Mouse (Mus musculus) limb, embryonic 13.5 days (tissue): ENCODE data around the gene Frmpd1. TPM values are rescaled to one million over a fixed set of nuclear protein-coding genes. Genes with fewer than 3 reads are reported as not detected.

ENCODE experiments used
- ATAC-seq: fragments of 200-750 bp; cut with Nextera tagmentation; 2 replicates; pipeline ENCODE4 v1.8.0; 2017; ENCODE audit warnings: low read depth, moderate number of reproducible peaks, moderate TSS enrichment; ENCODE audit not compliant: low FRiP score
- H3K27ac ChIP-seq: fragments of 300-500 bp; sonication (generic); 2 replicates; pipeline ENCODE4 v1.5.1; 2015; ENCODE audit warnings: inconsistent platforms, mild to moderate bottlenecking, moderate library complexity
- H3K27me3 ChIP-seq: fragments of 300-500 bp; sonication (generic); 2 replicates; pipeline ENCODE4 v1.6.1; 2015; ENCODE audit warnings: mild to moderate bottlenecking, inconsistent platforms
- H3K36me3 ChIP-seq: fragments of 300-500 bp; sonication (generic); 2 replicates; pipeline ENCODE4 v1.6.1; 2015; ENCODE audit warnings: inconsistent platforms, mild to moderate bottlenecking, moderate library complexity
- H3K4me1 ChIP-seq: fragments of 300-500 bp; sonication (generic); 2 replicates; pipeline ENCODE4 v1.6.1; 2015; ENCODE audit warnings: inconsistent platforms
- H3K4me2 ChIP-seq: fragments of 300-500 bp; sonication (generic); replicated peaks from 2 replicates; pipeline ENCODE4 v1.6.1; 2015; ENCODE audit warnings: inconsistent platforms, mild to moderate bottlenecking, moderate library complexity
- H3K4me3 ChIP-seq: fragments of 300-500 bp; sonication (generic); 2 replicates; pipeline ENCODE4 v1.5.1; 2015; ENCODE audit warnings: moderate library complexity, mild to moderate bottlenecking, inconsistent platforms
- H3K9ac ChIP-seq: fragments of 300-500 bp; sonication (generic); 2 replicates; pipeline ENCODE4 v1.6.1; 2015; ENCODE audit warnings: mild to moderate bottlenecking, inconsistent platforms
- H3K9me3 ChIP-seq: fragments of 300-500 bp; sonication (generic); 2 replicates; pipeline ENCODE4 v1.6.1; 2016; ENCODE audit warnings: inconsistent platforms
- WGBS: fragments of 180-500 bp; shearing (Covaris S2); methylation state at CpG from one replicate; pipeline ENCODE4 v1.1.7; 2015; 5-methylcytosine and 5-hydroxymethylcytosine counted together
- polyA plus RNA-seq: library from polyadenylated mRNA; unstranded; fragments of >200 nt; fragmentation: Nextera tagmentation; extraction: Ambion mirVana; gene quantifications from 2 replicates; pipeline ENCODE4 v1.2.1, GENCODE M21; 2015

Gene Frmpd1
- polyA plus RNA-seq, 1 experiment from 2014 or later = 4.6 TPM

DNA sequence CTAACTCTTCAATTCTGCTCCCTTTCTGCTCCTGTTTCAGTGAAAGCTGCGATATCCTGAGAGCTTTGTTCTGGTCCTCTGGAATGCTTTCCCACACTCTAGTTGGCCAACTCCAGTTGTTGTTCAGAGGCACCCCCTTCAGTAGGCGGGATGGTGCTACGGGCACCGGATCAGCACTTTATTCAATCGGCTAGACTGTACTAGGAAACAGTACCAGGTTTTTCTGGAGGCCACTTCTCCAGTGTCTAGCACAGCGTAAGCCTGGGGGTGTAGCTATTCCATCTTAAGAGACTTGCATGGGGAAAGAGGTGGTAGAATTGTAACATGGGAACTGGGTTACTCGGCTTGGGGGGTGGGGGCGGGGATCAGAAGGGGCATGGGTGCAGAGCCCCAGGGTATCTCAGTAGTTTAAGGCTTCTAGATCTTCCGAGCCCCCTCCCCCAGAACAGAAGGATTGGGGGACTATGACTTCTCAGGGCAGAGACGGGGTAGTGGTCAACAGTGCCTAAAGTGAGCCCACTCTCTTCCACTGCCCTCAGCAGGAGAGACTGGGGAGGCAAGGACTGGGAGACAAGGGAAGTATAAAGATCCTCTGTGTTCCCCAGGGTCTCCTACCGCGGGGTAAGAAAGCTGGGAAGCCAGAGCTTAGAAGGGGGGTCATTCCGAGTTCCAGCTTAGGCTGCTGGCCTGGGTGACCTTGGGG is 706 bp upstream of the Frmpd1 start:
- Histone ChIP-seq H3K36me3 (no peaks in the 10 kb centered on the region), H3K9me3 (no peaks in the 10 kb centered on the region), H3K4me2 (peak overlapping the region; percentile 99), H3K9ac (peak overlapping the region; percentile 71), H3K4me1 (peaks cover 9% of the 10 kb centered on the region; the same call in 1 of the 2 replicates), H3K4me3 (peak overlapping the region; percentile 67), H3K27ac (no peak overlapping the region), H3K27me3 (peaks cover 76% of the 10 kb centered on the region)
- 30% methylated on average over 13 of the region's 13 CpGs for WGBS
- peak; percentile 35; the same call in 1 of the 2 replicates for ATAC-seq

DNA sequence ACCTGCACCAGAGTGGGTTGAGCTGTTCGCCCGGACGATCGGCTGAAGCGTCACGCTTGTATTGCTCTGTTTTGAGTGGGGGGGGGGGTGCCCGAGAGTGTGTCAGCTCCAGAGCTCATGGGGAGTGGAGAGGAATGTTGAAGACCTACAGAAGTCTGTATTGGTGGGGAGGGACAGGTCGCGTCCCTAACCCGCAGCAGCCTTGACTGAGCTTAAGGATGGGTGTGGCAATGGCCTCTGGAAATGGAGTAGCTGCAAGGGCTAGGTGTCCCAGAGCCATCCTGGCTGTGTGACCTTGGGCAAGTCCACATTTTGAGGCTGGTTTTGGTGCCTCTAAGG is 625 bp downstream of the Frmpd1 start:
- peaks cover 9% of the 10 kb centered on the region; the same call in 1 of the 2 replicates for H3K4me1 ChIP-seq
- no peak; the same call in 1 of the 2 replicates for ATAC-seq
- 4% methylated on average over 10 of the region's 10 CpGs for WGBS

DNA sequence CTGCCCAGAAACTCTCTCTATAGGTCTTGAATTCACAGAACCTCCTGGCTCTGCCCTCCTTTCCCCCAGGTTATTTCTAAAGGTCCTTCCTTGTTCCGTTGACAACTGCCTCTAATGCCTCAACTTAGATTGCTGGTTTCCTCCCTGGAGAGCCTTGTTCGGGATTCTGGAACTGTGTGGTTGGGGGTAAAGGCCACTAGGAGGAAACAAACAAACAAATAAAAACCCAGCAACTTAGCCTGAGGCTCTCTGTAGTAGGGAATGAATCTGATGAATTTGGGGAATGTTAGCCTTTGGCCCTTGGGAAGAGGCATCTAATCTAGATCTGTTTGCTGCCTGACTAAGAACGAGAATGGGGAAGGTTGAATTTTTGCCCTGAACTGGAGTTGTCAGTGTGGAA is 13.6 kb downstream of the Frmpd1 start:
- Histone ChIP-seq H3K27me3 (no peaks in the 10 kb centered on the region), H3K4me2 (no peak overlapping the region), H3K9me3 (no peaks in the 10 kb centered on the region), H3K36me3 (no peaks in the 10 kb centered on the region), H3K4me3 (no peak overlapping the region), H3K4me1 (no peaks in the 10 kb centered on the region), H3K27ac (no peak overlapping the region), H3K9ac (no peak overlapping the region)
- WGBS = 46% methylated on average over 3 of the region's 3 CpGs
- no peak for ATAC-seq

More for the DNA sequence above, 625 bp downstream of the Frmpd1 start:
- Histone ChIP-seq H3K4me3 (peak overlapping the region; percentile 67), H3K4me2 (peak overlapping the region; percentile 99), H3K9ac (peak overlapping the region; percentile 71), H3K36me3 (no peaks in the 10 kb centered on the region), H3K27me3 (peaks cover 77% of the 10 kb centered on the region), H3K9me3 (no peaks in the 10 kb centered on the region), H3K27ac (no peak overlapping the region)

DNA sequence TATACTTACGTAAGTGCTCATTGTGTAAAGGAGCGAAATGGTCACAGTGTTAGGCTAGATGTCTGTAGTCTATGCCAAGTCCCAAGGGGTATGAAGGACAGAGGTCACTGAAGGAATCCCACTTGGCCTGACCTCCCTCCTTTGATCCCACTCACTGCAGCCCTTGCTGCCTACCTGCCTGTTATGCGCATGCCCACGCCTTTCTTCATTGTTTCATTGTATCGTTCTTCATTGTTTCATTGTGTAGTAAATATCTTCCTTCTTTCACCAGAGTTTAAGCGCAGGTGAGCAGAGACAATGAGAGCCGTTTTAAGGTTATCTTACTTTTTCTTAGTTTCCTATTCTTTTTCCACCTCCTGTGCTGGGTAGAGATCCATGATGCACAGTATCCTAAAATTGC is 18.6 kb downstream of the Frmpd1 start:
- Histone ChIP-seq H3K4me3 (no peak overlapping the region), H3K9me3 (no peaks in the 10 kb centered on the region), H3K27me3 (no peaks in the 10 kb centered on the region), H3K27ac (no peak overlapping the region), H3K36me3 (no peaks in the 10 kb centered on the region), H3K4me1 (peaks cover 1% of the 10 kb centered on the region; the same call in 1 of the 2 replicates), H3K4me2 (no peak overlapping the region), H3K9ac (no peak overlapping the region)
- ATAC-seq = no peak
- WGBS = 89% methylated on average over 7 of the region's 7 CpGs

DNA sequence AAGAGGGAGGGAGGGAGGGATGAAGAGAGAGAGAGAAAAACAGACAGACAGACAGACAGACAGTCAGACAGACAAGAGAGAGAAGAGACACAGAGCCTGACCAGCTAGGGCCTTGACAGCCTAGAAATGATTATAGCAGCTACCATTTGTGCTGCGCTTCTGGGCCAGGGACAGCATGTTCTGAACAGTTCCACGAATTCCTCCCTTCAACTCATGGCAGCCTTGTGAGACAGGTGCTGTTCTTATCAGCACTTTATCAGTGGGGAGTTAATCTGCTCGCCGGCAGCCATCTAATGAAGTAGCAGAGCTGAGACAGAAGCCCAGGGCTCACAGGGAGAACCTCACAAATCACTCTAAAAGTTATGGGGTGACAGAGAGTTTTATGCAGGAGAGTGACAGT is 22.8 kb downstream of the Frmpd1 start:
- no peak overlapping the region for H3K4me2 ChIP-seq
- H3K4me3 ChIP-seq = no peak overlapping the region
- peaks cover 7% of the 10 kb centered on the region; the same call in 1 of the 2 replicates for H3K4me1 ChIP-seq
- H3K27me3 ChIP-seq = no peaks in the 10 kb centered on the region
- 17% methylated on average over 4 of the region's 4 CpGs for WGBS
- no peaks in the 10 kb centered on the region for H3K9me3 ChIP-seq
- ATAC-seq = no peak
- H3K9ac ChIP-seq = no peak overlapping the region
- no peak overlapping the region for H3K27ac ChIP-seq
- H3K36me3 ChIP-seq = no peaks in the 10 kb centered on the region

DNA sequence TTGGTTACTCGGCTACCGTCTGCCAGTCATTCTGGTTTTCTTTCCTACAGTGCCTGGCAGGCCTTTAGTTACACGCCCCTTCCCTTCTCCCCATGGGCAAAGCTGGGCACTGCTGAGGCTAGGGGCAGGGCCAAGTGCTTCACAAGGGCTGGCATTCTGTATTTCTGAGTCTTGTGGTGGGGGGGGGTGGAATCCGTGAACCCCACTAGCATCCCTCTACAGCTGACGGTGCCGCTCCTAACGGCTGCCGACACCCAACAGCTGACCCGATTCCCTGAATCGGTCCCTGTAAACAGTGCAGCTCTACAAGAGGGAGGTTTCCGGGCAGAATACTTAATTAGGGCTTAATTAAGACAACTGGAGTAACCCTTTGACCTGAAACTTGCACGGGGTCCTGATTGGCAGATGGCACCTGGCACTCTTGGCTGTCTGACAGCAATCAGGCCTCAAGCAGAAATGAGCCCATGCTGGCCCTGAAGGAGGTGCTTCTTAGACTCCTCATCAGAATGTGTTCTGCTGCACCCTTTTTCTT is 24.2 kb downstream of the Frmpd1 start:
- Histone ChIP-seq H3K27me3 (no peaks in the 10 kb centered on the region), H3K27ac (no peak overlapping the region), H3K4me1 (peaks cover 7% of the 10 kb centered on the region; the same call in 1 of the 2 replicates), H3K36me3 (no peaks in the 10 kb centered on the region), H3K4me2 (no peak overlapping the region), H3K9ac (no peak overlapping the region), H3K4me3 (no peak overlapping the region), H3K9me3 (no peaks in the 10 kb centered on the region)
- 61% methylated on average over 12 of the region's 12 CpGs for WGBS
- ATAC-seq = peak; percentile 24; the same call in 1 of the 2 replicates

DNA sequence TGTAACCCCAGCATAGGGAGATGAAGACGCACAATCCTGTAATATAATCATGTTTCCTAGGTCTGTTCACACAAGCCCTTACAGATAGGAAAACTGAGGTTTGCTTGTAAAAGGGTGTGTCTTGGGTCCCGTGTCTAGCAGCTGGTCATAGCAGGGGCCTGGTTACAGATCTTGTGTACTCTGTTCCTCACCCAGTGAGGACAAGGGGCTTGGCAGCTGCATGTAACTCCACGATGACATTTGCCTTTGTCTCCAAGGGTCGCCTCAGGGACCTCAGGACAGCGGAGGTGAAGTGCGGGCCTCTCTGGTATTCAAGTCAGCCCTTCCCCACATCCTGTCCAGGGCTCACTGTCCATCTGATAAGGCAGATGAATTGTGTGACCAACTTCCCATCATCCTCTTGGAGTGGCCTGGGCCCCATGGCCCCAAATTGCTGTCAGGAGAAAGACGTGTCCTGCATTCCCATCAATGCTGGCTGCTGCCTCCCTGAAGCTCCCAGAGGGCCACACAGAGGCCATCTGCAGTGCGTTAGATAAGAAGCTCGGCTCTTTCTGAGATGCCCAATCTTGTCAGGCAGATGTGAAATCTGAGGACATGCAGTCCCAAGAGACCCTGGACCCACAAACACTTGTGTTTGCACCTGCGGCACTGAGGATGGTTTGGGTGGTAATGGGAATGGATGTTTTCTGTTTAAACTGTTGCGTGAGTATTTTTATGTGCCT is 27.8 kb downstream of the Frmpd1 start:
- no peaks in the 10 kb centered on the region for H3K27me3 ChIP-seq
- no peak overlapping the region for H3K4me2 ChIP-seq
- H3K9ac ChIP-seq = no peak overlapping the region
- WGBS = 72% methylated on average over 11 of the region's 11 CpGs
- H3K27ac ChIP-seq = no peak overlapping the region
- H3K9me3 ChIP-seq = no peaks in the 10 kb centered on the region
- H3K36me3 ChIP-seq = no peaks in the 10 kb centered on the region
- no peak overlapping the region for H3K4me3 ChIP-seq
- no peak for ATAC-seq
- H3K4me1 ChIP-seq = peaks cover 7% of the 10 kb centered on the region; the same call in 1 of the 2 replicates

DNA sequence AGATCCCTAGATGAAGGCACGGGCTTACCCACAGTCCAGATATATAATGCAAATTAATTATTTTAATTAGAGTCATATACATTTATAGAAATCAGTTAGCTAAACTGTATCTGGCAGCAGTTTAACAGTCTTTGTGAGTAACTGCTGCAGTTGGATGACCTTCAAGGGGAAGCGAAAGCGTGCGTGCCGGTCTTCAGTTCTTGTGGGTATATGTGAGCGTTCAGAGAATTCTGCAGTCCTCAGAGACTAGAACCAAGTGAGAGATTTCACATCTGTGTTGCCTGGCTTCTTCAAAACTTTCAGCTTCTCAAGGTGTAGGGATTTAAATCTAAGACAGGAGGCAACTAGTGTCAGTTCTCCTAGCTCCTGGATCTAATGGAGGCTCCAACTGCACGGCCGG is 35.3 kb downstream of the Frmpd1 start:
- no peaks in the 10 kb centered on the region for H3K9me3 ChIP-seq
- H3K27ac ChIP-seq = no peak overlapping the region
- H3K4me3 ChIP-seq = no peak overlapping the region
- no peak for ATAC-seq
- H3K9ac ChIP-seq = no peak overlapping the region
- no peaks in the 10 kb centered on the region for H3K36me3 ChIP-seq
- no peaks in the 10 kb centered on the region for H3K4me1 ChIP-seq
- 81% methylated on average over 8 of the region's 8 CpGs for WGBS
- H3K4me2 ChIP-seq = no peak overlapping the region
- no peaks in the 10 kb centered on the region for H3K27me3 ChIP-seq

DNA sequence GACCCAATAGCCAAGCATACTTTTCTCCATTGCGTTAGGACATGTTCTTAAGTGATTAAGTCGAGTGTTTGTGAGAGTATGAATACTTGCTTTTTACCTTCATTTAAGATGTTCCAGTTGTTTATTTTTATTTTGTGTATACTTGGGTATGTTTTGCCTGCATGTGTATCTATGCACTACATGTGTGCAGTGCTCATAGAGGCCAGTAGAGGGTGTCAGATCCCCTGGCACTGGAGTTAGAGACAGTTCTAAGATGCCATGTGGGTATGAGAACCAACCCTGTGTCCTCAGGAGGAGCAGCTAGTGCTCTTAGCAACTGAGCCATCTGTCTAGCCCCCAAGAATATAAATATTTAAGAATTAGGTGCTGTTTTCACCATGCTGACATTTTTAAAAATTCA is 37.7 kb downstream of the Frmpd1 start:
- ATAC-seq = no peak
- WGBS = 91% methylated on average over 2 of the region's 2 CpGs
- Histone ChIP-seq H3K36me3 (no peaks in the 10 kb centered on the region), H3K27me3 (no peaks in the 10 kb centered on the region), H3K4me1 (no peaks in the 10 kb centered on the region), H3K9ac (no peak overlapping the region), H3K9me3 (0 out of 2 replicates have a peak, but pooled peaks cover 5% of the 10 kb centered on the region), H3K4me2 (no peak overlapping the region), H3K27ac (no peak overlapping the region), H3K4me3 (no peak overlapping the region)

DNA sequence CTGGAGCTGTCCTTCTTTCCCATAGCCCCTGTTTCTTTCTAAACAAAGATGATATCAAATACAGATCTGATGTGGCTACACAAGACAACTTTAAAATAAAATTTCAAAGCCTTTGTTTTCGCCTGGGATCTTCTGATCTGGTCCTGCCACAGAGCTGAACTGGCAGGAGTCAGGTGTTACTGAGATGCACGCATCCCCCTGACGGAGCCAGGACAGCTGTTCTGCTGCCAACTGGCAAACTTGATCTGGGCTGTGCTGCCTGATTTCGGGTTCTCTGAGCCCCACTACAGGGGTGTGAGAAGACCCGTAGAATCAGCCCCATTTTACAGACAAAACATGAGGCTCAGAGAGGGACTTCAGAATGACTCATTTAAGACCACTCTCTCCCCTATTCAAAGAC is 45.6 kb downstream of the Frmpd1 start:
- Histone ChIP-seq H3K27me3 (no peaks in the 10 kb centered on the region), H3K4me2 (no peak overlapping the region), H3K4me3 (no peak overlapping the region), H3K36me3 (no peaks in the 10 kb centered on the region), H3K9me3 (0 out of 2 replicates have a peak, but pooled peaks cover 5% of the 10 kb centered on the region), H3K4me1 (no peaks in the 10 kb centered on the region), H3K9ac (no peak overlapping the region), H3K27ac (no peak overlapping the region)
- WGBS = 73% methylated on average over 5 of the region's 5 CpGs
- ATAC-seq = no peak

DNA sequence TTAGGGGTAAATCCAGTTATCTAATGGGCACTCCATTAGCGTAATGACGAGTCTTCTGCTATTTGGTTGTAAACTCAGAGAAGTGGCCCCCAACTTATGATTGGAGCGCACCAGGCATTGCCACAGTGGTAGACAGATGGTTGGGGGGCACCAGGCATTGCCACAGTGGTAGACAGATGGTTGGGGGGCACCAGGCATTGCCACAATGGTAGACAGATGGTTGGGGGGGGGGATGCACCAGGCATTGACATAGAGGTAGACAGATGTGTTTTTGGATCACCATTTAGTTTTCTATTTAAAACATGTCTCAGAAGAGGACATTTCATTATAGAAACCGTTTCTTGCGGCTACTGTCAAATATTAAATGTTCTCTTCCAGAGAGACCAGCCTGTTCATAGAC is 53.6 kb downstream of the Frmpd1 start:
- ATAC-seq = no peak
- Histone ChIP-seq H3K4me3 (no peak overlapping the region), H3K9ac (no peak overlapping the region), H3K36me3 (no peaks in the 10 kb centered on the region), H3K4me1 (no peaks in the 10 kb centered on the region), H3K9me3 (no peaks in the 10 kb centered on the region), H3K27ac (no peak overlapping the region), H3K27me3 (no peaks in the 10 kb centered on the region), H3K4me2 (no peak overlapping the region)
- 91% methylated on average over 5 of the region's 5 CpGs for WGBS

DNA sequence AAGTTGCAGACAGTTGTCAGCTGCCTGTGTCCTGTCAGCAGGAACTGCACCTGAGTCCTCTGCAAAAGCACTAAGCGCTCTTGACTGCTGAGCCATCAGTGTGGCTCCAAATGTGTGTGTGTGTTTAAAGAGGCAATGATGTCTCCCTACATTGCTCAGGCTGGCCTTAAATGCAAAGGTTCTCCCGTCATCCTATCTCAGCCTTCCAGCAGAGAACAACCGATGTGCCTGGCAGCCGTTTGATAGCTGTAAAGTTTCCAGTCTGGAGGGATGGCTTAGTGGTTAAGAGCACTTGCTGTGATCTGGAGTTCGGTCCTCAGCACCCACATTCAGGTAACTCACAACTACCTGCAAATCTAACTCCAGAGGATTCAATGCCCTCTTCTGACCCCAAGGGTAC is 56.7 kb downstream of the Frmpd1 start:
- no peak for ATAC-seq
- 53% methylated on average over 5 of the region's 5 CpGs for WGBS
- no peak overlapping the region for H3K4me2 ChIP-seq

More for the DNA sequence above, 56.7 kb downstream of the Frmpd1 start:
- Histone ChIP-seq H3K9me3 (no peaks in the 10 kb centered on the region), H3K36me3 (no peaks in the 10 kb centered on the region), H3K4me3 (no peak overlapping the region), H3K27ac (no peak overlapping the region), H3K9ac (no peak overlapping the region), H3K27me3 (no peaks in the 10 kb centered on the region), H3K4me1 (no peaks in the 10 kb centered on the region)
